Mouse (Mus musculus) stomach, postnatal 0 days (tissue): ENCODE measurements around the gene Pafah1b2. TPM values are rescaled to one million over a fixed set of nuclear protein-coding genes. Genes with fewer than 3 reads are reported as not detected.

ENCODE experiments used
- ATAC-seq: fragments of 200-750 bp; cut with Nextera tagmentation; 2 replicates; pipeline ENCODE4 v1.8.0; 2017; ENCODE audit not compliant: low FRiP score, low TSS enrichment
- DNase-seq: peaks from one replicate; pipeline ENCODE4 v3.0.0-alpha.2; 2016; ENCODE audit warnings: low spot score
- H3K27ac ChIP-seq: fragments of 300-500 bp; sonication (generic); replicated peaks from 2 replicates; pipeline ENCODE4 v1.5.1; 2014; ENCODE audit warnings: mild to moderate bottlenecking, control low read depth
- H3K27me3 ChIP-seq: fragments of 300-500 bp; sonication (generic); 2 replicates; pipeline ENCODE4 v1.6.1; 2014; ENCODE audit warnings: low read length; ENCODE audit not compliant: control insufficient read depth, insufficient read depth
- H3K36me3 ChIP-seq: fragments of 300-500 bp; sonication (generic); 2 replicates; pipeline ENCODE4 v1.6.1; 2014; ENCODE audit warnings: low read length, mixed read lengths; ENCODE audit not compliant: control insufficient read depth, insufficient read depth
- H3K4me1 ChIP-seq: fragments of 300-500 bp; sonication (generic); replicated peaks from 2 replicates; pipeline ENCODE4 v1.6.1; 2014; ENCODE audit warnings: antibody characterized with exemption; ENCODE audit not compliant: control insufficient read depth, insufficient read depth
- H3K4me2 ChIP-seq: fragments of 300-500 bp; sonication (generic); replicated peaks from 2 replicates; pipeline ENCODE4 v1.6.1; 2014; ENCODE audit warnings: low read depth, mild to moderate bottlenecking, control low read depth, moderate library complexity
- H3K4me3 ChIP-seq: fragments of 300-500 bp; sonication (generic); 2 replicates; pipeline ENCODE4 v1.5.1; 2014; ENCODE audit warnings: low read depth, low read length, control low read depth
- H3K9ac ChIP-seq: fragments of 300-500 bp; sonication (generic); 2 replicates; pipeline ENCODE4 v1.6.1; 2014; ENCODE audit warnings: mild to moderate bottlenecking, low read length, control low read depth, mixed read lengths
- H3K9me3 ChIP-seq: fragments of 300-500 bp; sonication (generic); 2 replicates; pipeline ENCODE4 v1.6.1; 2016; ENCODE audit warnings: low read length; ENCODE audit not compliant: control insufficient read depth
- CTCF ChIP-seq: IDR thresholded peaks from 2 replicates; pipeline ENCODE4 v1.5.1; 2016; ENCODE audit warnings: antibody characterized with exemption, low read depth, mild to moderate bottlenecking, moderate library complexity
- EP300 ChIP-seq: optimal IDR thresholded peaks from 2 replicates; pipeline ENCODE3; 2016; ENCODE audit warnings: antibody characterized with exemption
- WGBS: fragments of 180-500 bp; shearing (Covaris S2); extraction: QIAGEN DNeasy Blood & Tissue Kit; methylation state at CpG from one replicate; pipeline ENCODE4 v1.1.7; 2014; 5-methylcytosine and 5-hydroxymethylcytosine counted together
- polyA plus RNA-seq: library from polyadenylated mRNA; unstranded; fragments of >200 nt; fragmentation: Nextera tagmentation; extraction: Ambion mirVana; gene quantifications from 2 replicates; pipeline ENCODE4 v1.2.1, GENCODE M21; 2015

Gene Pafah1b2
- polyA plus RNA-seq, 1 experiment from 2014 or later = 79.0 TPM

DNA sequence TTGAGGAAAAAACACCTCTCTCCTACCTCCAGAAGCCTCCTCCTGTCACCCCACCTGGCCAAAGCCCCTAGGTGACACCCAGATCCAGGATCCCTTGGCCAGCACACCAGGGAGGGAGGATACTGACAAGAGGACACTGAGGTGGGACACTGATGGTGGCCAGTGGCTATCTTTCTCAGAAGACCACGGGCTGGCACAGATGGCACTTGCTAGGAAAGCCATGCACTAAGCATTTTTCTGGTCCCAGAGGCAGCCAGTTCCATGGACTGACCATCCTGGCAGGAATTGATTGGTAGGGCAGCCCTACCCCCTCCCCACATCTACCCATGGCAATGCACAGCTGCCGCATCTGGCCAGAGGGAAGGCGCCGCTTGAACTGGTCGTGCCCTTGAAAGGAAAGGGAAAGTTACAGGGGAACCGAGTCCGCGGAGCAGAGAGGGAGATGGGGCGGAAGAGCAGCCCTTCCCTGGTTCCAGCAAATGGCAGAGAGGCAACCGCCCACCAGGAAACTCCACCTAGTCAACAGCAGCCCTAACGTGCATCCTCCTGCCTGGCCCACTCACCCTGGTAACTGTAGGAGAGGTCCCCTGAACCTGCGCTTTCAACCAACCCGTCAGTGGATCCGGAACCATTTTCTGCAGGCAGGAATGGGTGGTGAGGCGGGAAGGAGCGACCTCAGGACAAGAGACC is 66.2 kb downstream of the Pafah1b2 start:
- DNase-seq (no peak), ATAC-seq (no peak)
- Histone ChIP-seq H3K36me3 (peaks cover 59% of the 10 kb centered on the region), H3K4me1 (no peaks in the 10 kb centered on the region), H3K9ac (no peak overlapping the region), H3K9me3 (no peaks in the 10 kb centered on the region), H3K27ac (no peak overlapping the region), H3K4me3 (no peak overlapping the region), H3K27me3 (no peaks in the 10 kb centered on the region), H3K4me2 (no peak overlapping the region)
- no peak for TF ChIP-seq EP300
- TF ChIP-seq CTCF = no peak
- 82% methylated on average over 16 of the region's 16 CpGs for WGBS

- Histone ChIP-seq H3K27ac (no peak overlapping the region), H3K4me2 (no peak overlapping the region), H3K9ac (no peak overlapping the region), H3K36me3 (peaks cover 58% of the 10 kb centered on the region), H3K4me3 (no peak overlapping the region), H3K27me3 (no peaks in the 10 kb centered on the region), H3K9me3 (no peaks in the 10 kb centered on the region), H3K4me1 (no peaks in the 10 kb centered on the region)
- no peak for DNase-seq
- no peak for ATAC-seq
- WGBS = 70% methylated on average over 13 of the region's 13 CpGs
- TF ChIP-seq EP300 (no peak), CTCF (no peak)
These were observed 66.8 kb downstream of the Pafah1b2 start for GRCm38 (mm10) chr9:45945721-45946120.

DNA sequence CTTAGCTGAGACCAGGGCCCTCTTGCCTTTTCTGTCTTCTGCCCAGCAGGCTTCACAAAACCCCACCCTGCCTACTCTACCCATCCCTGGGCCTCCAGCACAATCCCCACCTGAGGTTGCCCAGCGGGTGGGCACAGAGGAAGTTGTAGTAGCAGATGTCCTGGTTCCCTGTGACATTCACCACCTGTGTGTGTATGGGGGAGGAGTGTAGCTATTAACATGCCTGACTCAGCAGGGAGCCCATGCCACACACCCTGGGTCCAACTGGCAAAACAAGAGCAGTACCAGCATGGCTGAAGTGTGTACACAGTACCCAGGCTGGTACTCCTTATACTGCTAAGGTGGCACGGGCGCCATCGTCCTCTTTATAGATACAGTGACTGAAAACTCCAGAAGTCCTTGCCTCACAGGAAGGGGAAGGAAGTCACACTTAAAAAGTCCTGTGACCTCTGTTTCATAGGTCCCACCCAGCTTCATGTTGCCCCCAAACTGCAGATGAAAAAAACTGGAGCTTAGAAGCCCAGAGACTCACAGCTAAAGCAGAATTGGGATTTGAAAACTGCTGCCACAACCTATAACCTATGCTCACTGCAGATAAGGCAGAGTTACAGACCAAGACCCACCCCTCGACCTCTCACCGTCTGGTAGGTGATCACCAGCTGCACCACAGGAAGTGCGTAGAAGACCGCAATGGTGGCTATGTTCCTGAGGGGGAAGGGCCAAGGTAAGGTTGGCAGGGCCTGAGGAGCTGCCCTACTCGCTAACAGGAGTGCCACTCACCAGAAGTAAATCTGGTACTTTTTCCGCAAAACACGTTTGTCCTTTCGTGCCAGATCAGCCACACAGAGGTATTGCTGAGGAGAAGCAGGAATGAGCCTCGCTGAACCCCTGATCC is 67.7 kb downstream of the Pafah1b2 start:
- TF ChIP-seq CTCF (no peak), EP300 (no peak)
- Histone ChIP-seq H3K36me3 (peaks cover 51% of the 10 kb centered on the region), H3K4me1 (no peaks in the 10 kb centered on the region), H3K4me3 (no peak overlapping the region), H3K9me3 (no peaks in the 10 kb centered on the region), H3K27ac (no peak overlapping the region), H3K9ac (no peak overlapping the region), H3K4me2 (no peak overlapping the region), H3K27me3 (no peaks in the 10 kb centered on the region)
- DNase-seq = no peak
- 82% methylated on average over 13 of the region's 13 CpGs for WGBS
- no peak for ATAC-seq

- peaks cover 48% of the 10 kb centered on the region for H3K36me3 ChIP-seq
- ATAC-seq = peak; percentile 79
- H3K9ac ChIP-seq = no peak overlapping the region
- 89% methylated on average over 8 of the region's 8 CpGs for WGBS
- no peaks in the 10 kb centered on the region for H3K27me3 ChIP-seq
- no peak overlapping the region for H3K4me2 ChIP-seq
- DNase-seq = peak; percentile 60
- H3K9me3 ChIP-seq = no peaks in the 10 kb centered on the region
- H3K4me3 ChIP-seq = no peak overlapping the region
- no peaks in the 10 kb centered on the region for H3K4me1 ChIP-seq
- no peak for TF ChIP-seq CTCF
- no peak overlapping the region for H3K27ac ChIP-seq
These were observed 68.6 kb downstream of the Pafah1b2 start for GRCm38 (mm10) chr9:45943628-45944505.

DNA sequence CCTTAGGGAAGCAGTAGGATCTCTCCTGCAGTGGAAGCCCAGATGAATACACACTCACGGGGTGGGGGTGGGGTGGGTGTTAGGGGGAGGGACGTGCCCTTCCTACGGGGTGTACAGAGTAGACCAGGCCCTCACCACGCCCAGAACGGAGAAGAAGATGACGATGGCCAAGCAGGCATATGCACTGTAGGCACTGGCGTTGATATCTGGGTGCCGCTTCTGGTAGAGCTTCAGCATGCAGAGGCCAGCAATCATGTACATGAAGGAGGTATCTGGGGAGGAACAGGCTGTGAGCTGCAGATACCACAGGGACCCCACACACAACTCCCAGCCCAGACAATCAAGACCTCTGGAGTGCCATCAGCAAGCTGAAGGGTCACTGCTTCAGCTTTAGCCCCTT is 69.6 kb downstream of the Pafah1b2 start:
- H3K4me1 ChIP-seq = no peaks in the 10 kb centered on the region
- no peak overlapping the region for H3K27ac ChIP-seq
- H3K36me3 ChIP-seq = peaks cover 49% of the 10 kb centered on the region
- WGBS = 76% methylated on average over 8 of the region's 8 CpGs
- TF ChIP-seq EP300 (no peak), CTCF (no peak)
- H3K9me3 ChIP-seq = no peaks in the 10 kb centered on the region
- DNase-seq (no peak), ATAC-seq (no peak)
- H3K4me2 ChIP-seq = no peak overlapping the region
- H3K27me3 ChIP-seq = no peaks in the 10 kb centered on the region
- no peak overlapping the region for H3K4me3 ChIP-seq
- H3K9ac ChIP-seq = no peak overlapping the region
